Mouse (Mus musculus) olfactory bulb, adult 2 months (tissue): Measurements from ENCODE around the gene Tmem223.

Experiments used
- CTCF ChIP-seq: fragments of 200-500 bp; IDR thresholded peaks from 2 replicates; pipeline ENCODE4 v1.5.1; 2012; ENCODE audit warnings: low read depth, mild to moderate bottlenecking, low read length, moderate library complexity; ENCODE audit not compliant: insufficient read depth
- POLR2A ChIP-seq: fragments of 200-500 bp; IDR thresholded peaks from 2 replicates; pipeline ENCODE4 v1.6.1; 2012; ENCODE audit warnings: mild to moderate bottlenecking, low read depth, low read length, moderate library complexity; ENCODE audit not compliant: insufficient read depth

- TF ChIP-seq POLR2A (no peak), CTCF (no peak)
These were observed 30.2 kb upstream of the Tmem223 start, which contains the start of gene 1700092M07Rik for GRCm38 (mm10) chr19:8740603-8741002.
